Mouse (Mus musculus): ENCODE data around the gene C4bp. TPM values are rescaled to one million over a fixed set of nuclear protein-coding genes. Genes with fewer than 3 reads are reported as not detected.

The C4bp gene
- polyA plus RNA-seq (2012; rRNA removed): 0.06 TPM in 1 of 2 replicates, not detected in the other

GRCm38 (mm10) chr1:130661454-130661853 lies at the start of gene C4bp:
C4bp (minus strand) TSS chr1:130661632.

GRCm38 (mm10) chr1:130629521-130629920 lies 31.9 kb downstream of the C4bp start, which contains the start of gene Zp3r:
Zp3r (minus strand) TSS chr1:130629621.

Other genes starting within 250 kb of the C4bp start
- not detected in 2 replicates for gene Cd55b, start 238.6 kb downstream of the C4bp start, polyA plus RNA-seq (2012; rRNA removed)
- gene Cd55, start 198.9 kb downstream of the C4bp start, polyA plus RNA-seq (2012; rRNA removed): 4.2 and 7.5 TPM in 2 replicates
- gene Zp3r, start 32.0 kb downstream of the C4bp start, polyA plus RNA-seq (2012; rRNA removed): not detected in 2 replicates
- 0.05 and 0.06 TPM in 2 replicates for gene Gm29427, start 54.2 kb upstream of the C4bp start, polyA plus RNA-seq (2012; rRNA removed)
- gene Yod1, start 55.7 kb upstream of the C4bp start, polyA plus RNA-seq (2012; rRNA removed): 3.5 and 4.0 TPM in 2 replicates
- 33.3 and 34.2 TPM in 2 replicates for gene Pfkfb2, start 67.6 kb upstream of the C4bp start, polyA plus RNA-seq (2012; rRNA removed)
- 0.42 and 0.54 TPM in 2 replicates for gene AA986860, start 70.3 kb upstream of the C4bp start, polyA plus RNA-seq (2012; rRNA removed)
- gene Fcamr, start 139.3 kb upstream of the C4bp start, polyA plus RNA-seq (2012; rRNA removed): not detected in 2 replicates
- gene Pigr, start 165.1 kb upstream of the C4bp start, polyA plus RNA-seq (2012; rRNA removed): 0.02 TPM in 1 of 2 replicates, not detected in the other
- gene Fcmr, start 204.0 kb upstream of the C4bp start, polyA plus RNA-seq (2012; rRNA removed): 0.12 and 0.21 TPM in 2 replicates
- not detected in 2 replicates for gene Il24, start 225.8 kb upstream of the C4bp start, polyA plus RNA-seq (2012; rRNA removed)
- not detected in 2 replicates for gene Il20, start 249.8 kb upstream of the C4bp start, polyA plus RNA-seq (2012; rRNA removed)

All from central nervous system, embryonic 14 days (tissue).